In genomic region chr7:128610897-128611798, GRCm38 (mm10) we compare ENCODE assay signal across 8 mouse cellular contexts. TPM values are rescaled to one million over a fixed set of nuclear protein-coding genes. Genes with fewer than 3 reads are reported as not detected.
A peak's percentile ranks its signal among the peaks of the same experiment; 100 is the strongest.
DNase-seq lines count a peak whose midpoint lies in the region; ATAC-seq lines count a peak whose summit lies in the region.

TSS of gene Inpp5f (plus strand) at chr7:128611328.

- WGBS in hindbrain, embryonic 16.5 days, result 4% methylated on average over 53 of the region's 68 CpGs
- whole genome bisulfite sequencing in macrophage (ENCODE audit: missing documents), result 2% methylated on average over 62 of the region's 68 CpGs

- peak within 1 kb of the TSS; percentile 68 for H3K27ac ChIP-seq in hindbrain, embryonic 16.5 days (ENCODE audit: low read depth, low read length)
- peak within 1 kb of the TSS; percentile 46 for H3K27ac ChIP-seq in macrophage

- H3K4me1 ChIP-seq in hindbrain, embryonic 16.5 days (ENCODE audit: control insufficient read depth, insufficient read depth, low read depth, low read length), result peaks cover 12% of the 10 kb centered on the region

- H3K4me3 ChIP-seq in hindbrain, embryonic 16.5 days (ENCODE audit: low read length), result peak within 1 kb of the TSS; percentile 68
- H3K4me3 ChIP-seq in macrophage (ENCODE audit: inconsistent target), result peak within 1 kb of the TSS; percentile 52

- H3K4me2 ChIP-seq in hindbrain, embryonic 16.5 days (ENCODE audit: low read length), result peak within 1 kb of the TSS; percentile 85

- no peaks in the 10 kb centered on the region for H3K27me3 ChIP-seq in hindbrain, embryonic 16.5 days (replicated peaks; ENCODE audit: control insufficient read depth, insufficient read depth, low read length)

- H3K9ac ChIP-seq in hindbrain, embryonic 16.5 days (ENCODE audit: low read depth, low read length), result peak within 1 kb of the TSS; percentile 86

- no peaks in the 10 kb centered on the region for H3K36me3 ChIP-seq in hindbrain, embryonic 16.5 days (ENCODE audit: control insufficient read depth, insufficient read depth, low read length)
- no peaks in the 10 kb centered on the region for H3K36me3 ChIP-seq in macrophage (ENCODE audit: inconsistent target)

- DNase-seq in WW6 (ENCODE audit: low read depth, low spot score), result peak; percentile 71
- DNase-seq in cerebellum, postnatal 4 days (ENCODE audit: low spot score in 2 of 2), result peak; percentile 86 to 96
- DNase-seq in gastrocnemius, adult 18-20 months (ENCODE audit: low spot score), result peak; percentile 100
- peak; percentile 93 to 97 for DNase-seq in left cerebral cortex, adult 18-20 months (ENCODE audit: low spot score in 2 of 2)
- peak; percentile 98 for DNase-seq in right cerebral cortex, adult 18-20 months
- peak; percentile 96 for DNase-seq in urinary bladder, postnatal 10 days (ENCODE audit: low spot score)

- no peaks in the 10 kb centered on the region for H3K9me3 ChIP-seq in hindbrain, embryonic 16.5 days (ENCODE audit: control insufficient read depth, low read length)

- peaks cover 37% of the 10 kb centered on the region for H3K79me2 ChIP-seq in macrophage (ENCODE audit: inconsistent target)

- ATAC-seq in hindbrain, embryonic 16.5 days, result peak; percentile 99

RNA-seq across cellular contexts. Expression of gene Inpp5f, which starts in this region (rescaled TPM):
- 1 to 10 TPM; 2.3 to 3.2 TPM for total RNA-seq in gastrocnemius, adult 18-20 months (2021)
- 442 and 494 TPM in 2 replicates for polyA plus RNA-seq in hindbrain, embryonic 16.5 days (2015; fragmentation: Nextera tagmentation; extraction: Ambion mirVana)
- 100 to 1,000 TPM in 1 of 2 experiments, 10 to 100 TPM in 1; 96.5 to 103 TPM for total RNA-seq in left cerebral cortex, adult 18-20 months (2021)
- 10 to 100 TPM in 23 of 26 experiments, 1 to 10 TPM in 3; 5.7 to 75.4 (median 44.8) TPM for total RNA-seq in macrophage (2018; cell fraction: chromatin; rRNA removed)
- total RNA-seq in macrophage (2018; cell fraction: cytosol; rRNA removed), result 10 to 100 TPM in 23 of 26 experiments, 1 to 10 TPM in 3; 7.5 to 18.9 (median 13.6) TPM
- 10 to 100 TPM in 24 of 26 experiments, 1 to 10 TPM in 2; 5.5 to 46.5 (median 25.7) TPM for total RNA-seq in macrophage (2018; cell fraction: nucleus; rRNA removed)
- 12.0 to 19.5 TPM (median 18.5 TPM) in 3 replicates for polyA plus RNA-seq in macrophage (2018)

Comparison
In these comparisons a context has a peak if more than half of its experiments do, and no peak if none do; other contexts are left out.
1. Peak in every context shown above with its lines: DNase-seq, ATAC-seq, H3K4me3 ChIP-seq and H3K27ac ChIP-seq.
2. RNA of gene Inpp5f (total RNA-seq): 96.5 to 103 TPM in left cerebral cortex, adult 18-20 months; 2.3 to 3.2 TPM in gastrocnemius, adult 18-20 months; every median in the first group is over 10 times any median in the second.
3. RNA of gene Inpp5f (polyA plus RNA-seq): 442 to 494 TPM in hindbrain, embryonic 16.5 days; 12.0 to 19.5 TPM in macrophage; every median in the first group is over 10 times any median in the second.